Mouse (Mus musculus) mature B cell (primary cell): ENCODE data around the gene Arih2.
"Not testable (repeated sequence)": the region's sequence is repeated elsewhere in the genome, so short reads cannot be mapped to it uniquely, and the experiment has no call there.

Experiments used
- in situ Hi-C: fragments of 300-500 bp; cut with MboI; formaldehyde crosslinking; loops from 2 replicates; pipeline ENCODE4 v1.14.3; 2019

The Arih2 gene

GRCm38 (mm10) chr9:108649561-108650440, 615 bp upstream of the Arih2 start:
- in situ Hi-C loops = no loop called here

- in situ Hi-C loops = no loop called here
These were observed 1.0 kb downstream of the Arih2 start for GRCm38 (mm10) chr9:108648166-108648565.

DNA sequence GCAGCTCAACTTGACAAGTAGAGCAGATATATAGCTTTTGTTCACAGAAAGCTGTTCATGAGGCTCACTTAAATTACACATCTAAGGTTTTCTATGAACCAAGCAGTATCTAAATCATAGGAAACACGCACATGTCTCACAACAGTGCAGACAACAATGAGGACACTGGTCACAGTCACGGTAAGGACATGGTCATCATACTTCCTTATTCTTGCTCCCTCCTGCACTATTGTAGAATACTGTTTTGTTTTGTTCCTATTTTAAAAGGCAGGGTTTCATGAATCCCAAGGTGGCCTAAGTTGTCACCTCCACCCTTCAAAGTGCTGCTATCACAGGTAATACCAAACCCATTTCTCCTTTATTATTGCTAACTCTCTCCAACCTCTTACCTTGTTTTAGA, 9.4 kb downstream of the Arih2 start:
- in situ Hi-C loops = no loop called here

DNA sequence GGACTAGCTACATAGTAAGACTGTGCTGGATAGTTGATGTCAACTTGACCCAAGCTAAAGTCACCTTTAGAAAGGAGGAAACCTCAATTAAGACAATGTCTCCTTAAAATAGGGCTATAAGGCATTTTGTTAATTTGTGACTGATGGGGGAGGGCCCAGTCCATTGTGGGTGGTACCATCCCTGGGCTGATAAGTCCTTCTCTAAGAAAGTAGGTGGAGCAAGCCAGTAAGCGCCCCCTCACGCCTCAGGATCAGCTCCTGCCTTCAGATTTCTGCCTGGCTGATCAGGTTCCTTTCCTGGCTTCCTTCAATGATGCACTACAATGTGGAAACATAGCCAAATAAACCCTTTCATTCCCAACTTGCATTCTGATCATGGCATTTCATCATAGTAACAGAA, 13.8 kb downstream of the Arih2 start:
- in situ Hi-C loops = no loop called here

- in situ Hi-C loops = no loop called here
These were observed 15.3 kb downstream of the Arih2 start for GRCm38 (mm10) chr9:108633846-108634245.

GRCm38 (mm10) chr9:108632375-108632774, 16.8 kb downstream of the Arih2 start:
- in situ Hi-C loops = no loop called here

- in situ Hi-C loops = no loop called here
These were observed 17.4 kb downstream of the Arih2 start for GRCm38 (mm10) chr9:108631631-108632256.

DNA sequence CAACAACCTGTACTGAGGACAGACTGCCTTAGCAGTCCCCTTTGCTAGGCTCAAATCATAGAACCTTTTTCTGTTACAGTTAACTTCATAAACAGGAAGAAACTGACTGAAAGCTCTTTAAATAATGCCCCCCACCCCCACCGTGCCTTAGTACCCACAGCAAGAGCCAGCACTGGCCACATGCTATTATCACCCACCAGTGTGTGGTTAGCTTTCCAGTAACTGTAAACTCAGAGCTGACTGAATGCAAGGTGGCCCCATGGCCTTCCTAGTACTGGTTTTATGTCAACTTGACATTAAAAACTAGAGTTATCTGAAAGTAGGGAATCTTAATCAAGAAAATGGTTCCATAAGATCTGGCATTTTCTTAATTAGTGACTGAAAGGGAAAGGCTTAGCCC, 18.5 kb downstream of the Arih2 start:
- in situ Hi-C loops = no loop called here

GRCm38 (mm10) chr9:108628141-108628540, 21.0 kb downstream of the Arih2 start:
- in situ Hi-C loops = no loop called here

DNA sequence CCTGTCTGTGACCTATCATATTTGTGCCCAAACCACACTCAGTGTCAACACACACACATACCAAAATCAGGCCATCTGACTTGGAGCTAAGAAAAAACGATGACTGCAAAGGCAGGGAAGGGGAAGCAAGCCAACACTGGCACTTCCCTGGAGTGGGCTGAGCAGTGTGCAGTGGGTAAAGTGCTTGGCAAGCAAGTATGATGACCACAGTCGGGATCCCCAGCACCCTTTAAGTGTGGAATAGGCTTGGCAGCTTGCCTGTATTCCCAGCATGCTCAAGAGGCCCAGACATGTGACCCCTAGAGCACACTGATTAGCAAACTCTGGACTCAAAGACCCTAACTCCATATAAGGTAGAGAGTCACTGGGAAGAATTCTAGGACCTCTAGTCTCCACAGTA, 22.7 kb downstream of the Arih2 start:
- in situ Hi-C loops = no loop called here

DNA sequence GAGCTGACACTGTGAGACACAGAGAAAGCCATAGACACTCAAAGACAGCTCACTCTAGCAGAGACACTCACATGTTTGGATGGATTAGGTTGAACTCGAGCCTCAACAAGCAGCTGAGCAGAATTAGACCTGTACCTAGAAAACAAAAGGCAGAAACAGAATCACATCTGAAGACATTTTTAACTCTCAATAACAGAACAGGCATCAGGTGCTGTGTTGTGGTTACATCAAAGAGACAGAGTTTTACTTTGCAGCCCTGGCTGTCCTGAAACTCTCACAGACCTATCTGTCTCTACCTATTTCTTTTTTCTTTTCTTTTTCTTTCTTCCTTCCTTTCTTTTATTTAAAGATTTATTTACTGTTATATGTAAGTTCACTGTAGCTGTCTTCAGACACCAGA, 31.9 kb downstream of the Arih2 start:
- in situ Hi-C loops = no loop called here

DNA sequence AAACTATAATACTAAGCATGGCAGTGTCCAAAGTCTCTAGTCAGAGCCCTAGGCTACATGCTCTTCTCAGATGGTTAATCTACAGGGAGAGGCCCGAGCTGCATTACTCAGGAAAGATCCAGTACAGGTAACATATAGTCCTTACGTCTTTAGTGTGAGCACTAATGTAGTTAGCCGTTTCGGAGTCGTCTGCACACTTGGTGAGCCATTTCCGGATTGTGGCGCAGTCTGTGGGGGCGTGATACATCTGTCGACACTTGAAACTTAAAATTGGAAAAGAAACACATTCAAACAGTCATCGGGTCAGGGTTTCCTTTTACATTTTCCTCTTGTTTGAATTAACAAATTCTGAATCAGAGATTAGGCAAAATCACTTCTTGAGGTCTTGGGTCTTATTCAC, 37.7 kb downstream of the Arih2 start:
- in situ Hi-C loops = no loop called here

DNA sequence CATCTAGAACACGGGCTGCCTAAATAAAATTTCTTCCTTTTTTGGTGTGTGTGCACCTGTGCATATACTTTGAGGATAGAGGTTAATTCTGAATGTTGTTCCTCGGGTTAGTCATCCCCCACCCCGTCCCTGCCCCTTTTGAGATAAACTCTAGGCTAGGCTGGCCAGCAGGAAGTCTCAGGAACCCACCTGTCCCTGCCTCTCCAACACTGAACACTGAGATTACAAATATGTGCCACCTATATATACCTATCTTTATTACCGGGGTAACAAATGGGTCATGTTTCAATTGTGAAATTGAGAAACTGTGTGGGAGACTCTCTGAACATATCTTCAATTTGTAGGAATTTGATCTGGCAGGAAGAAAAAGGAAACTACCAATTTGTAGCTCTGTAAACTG, 40.3 kb downstream of the Arih2 start:
- in situ Hi-C loops = no loop called here

DNA sequence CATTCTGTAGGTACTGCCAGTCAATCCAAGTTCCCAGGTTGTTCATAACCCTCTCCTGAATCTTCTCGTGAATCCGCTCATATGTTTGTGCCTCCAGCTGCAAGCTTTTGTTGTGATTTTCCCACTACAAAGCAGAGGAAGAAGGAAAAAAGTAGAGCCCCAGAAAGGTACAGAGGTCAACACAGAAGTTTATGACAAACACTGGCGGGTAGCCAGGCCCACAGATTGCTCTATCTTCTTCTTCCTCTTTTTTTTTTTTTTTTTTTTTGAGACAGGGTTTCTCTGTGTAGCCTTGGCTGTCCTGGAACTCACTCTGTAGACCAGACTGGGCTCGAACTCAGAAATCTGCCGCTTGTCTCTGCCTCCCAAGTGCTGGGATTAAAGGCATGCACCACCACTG, 41.3 kb downstream of the Arih2 start:
- in situ Hi-C loops = not testable (repeated sequence)

DNA sequence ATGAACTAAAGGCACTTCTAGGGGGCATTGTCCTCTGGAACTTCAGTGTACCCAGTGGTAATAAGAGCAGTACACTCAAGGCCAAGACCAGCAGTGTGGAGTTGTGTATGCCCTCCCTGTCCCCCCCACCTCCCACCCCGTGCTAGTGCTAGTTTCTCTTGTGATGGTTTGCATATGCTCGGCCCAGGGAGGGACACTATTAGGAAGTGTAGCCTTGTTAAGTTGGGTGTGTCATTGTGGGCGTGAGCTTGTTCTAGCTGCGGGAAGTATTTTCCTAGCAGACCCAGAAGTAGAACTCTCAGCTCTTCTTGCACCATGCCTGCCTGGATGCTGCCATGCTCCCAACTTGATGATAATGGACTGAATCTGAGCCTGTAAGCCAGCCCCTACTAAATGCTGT, 47.2 kb downstream of the Arih2 start:
- in situ Hi-C loops = no loop called here

GRCm38 (mm10) chr9:108600011-108600410, 49.2 kb downstream of the Arih2 start:
- in situ Hi-C loops = no loop called here

DNA sequence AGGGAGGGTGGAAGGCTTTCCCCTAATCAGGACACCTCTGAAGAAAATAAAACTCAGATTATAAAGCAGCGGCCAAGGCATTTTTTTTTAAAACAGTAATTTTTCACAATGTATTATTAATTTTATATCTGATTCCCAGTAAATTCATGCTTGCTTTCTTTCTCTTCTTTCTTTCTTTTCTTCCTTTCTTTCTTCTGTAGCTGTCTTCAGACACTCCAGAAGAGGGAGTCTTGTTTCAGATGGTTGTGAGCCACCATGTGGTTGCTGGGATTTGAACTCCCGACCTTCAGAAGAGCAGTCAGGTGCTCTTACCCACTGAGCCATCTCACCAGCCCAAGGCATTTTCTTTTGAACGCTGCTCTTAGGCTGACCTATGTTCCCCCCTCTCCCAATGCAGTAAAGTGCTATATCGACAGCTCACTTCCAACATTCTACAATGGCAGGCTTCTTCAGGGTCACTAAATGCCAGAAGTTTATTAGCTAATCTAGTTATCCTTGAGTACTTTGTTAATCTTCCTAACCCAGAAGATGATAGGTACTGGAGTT, 50.1 kb downstream of the Arih2 start:
- in situ Hi-C loops = no loop called here

DNA sequence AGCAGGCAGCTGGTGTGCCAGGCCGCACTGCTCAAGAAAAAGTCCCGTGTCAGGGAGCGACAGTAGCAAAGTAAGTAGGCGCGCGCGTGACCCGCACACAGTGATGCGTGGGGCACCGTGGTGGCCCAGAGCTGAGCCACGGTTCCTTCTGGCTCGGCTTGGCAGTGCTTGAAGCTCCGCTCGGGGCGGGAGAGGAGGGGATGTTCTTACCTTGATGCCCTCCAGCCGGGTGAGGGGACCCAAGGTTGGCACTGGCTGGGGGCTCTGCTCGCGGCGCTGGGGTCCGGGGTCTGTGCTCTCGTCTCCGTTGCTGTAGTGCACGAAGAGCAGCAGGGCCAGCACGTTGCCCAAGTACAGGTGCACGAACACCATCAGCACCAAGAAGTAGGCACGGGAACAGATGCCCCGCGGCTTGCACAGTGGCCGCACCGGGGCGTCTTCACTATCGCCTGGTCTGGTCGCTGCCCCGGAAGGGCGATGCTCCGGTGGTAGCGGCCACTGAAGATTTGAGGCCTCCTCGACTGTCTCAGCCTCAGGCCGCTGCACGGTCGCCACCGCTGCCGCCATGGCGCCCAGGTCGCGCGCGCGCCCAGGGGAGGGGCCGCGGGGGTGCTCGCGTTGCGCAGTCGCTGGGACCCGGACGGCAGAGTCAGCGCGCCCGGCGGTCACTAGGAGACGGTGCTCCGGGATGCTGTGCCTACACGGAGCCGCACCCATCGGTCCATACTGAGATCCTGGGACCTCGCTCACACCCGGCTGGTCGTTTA, 52.0 kb downstream of the Arih2 start, which contains the start of gene P4htm:
P4htm (minus strand) TSS at position 670 of the 767 bp plus-strand sequence.
- in situ Hi-C loops = no loop called here

DNA sequence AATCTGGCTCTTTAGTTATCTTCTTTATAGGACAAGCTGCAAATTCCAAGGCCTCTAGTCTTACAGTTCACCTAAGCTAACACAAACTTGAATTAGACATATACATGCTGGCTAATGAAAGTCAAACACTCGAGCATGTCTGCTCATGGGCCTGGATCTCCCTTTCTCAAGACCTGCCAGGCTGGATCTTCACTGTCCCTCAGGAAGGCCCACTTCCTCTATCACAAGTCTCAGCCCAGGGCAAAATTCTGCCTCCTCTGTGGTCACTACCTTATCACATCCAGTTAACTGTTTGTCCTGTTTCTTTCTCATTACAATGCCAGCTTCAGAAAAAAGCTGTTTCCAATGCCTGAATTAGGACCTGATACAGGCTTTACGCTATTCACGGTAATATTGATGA, 54.8 kb downstream of the Arih2 start:
- in situ Hi-C loops = no loop called here

DNA sequence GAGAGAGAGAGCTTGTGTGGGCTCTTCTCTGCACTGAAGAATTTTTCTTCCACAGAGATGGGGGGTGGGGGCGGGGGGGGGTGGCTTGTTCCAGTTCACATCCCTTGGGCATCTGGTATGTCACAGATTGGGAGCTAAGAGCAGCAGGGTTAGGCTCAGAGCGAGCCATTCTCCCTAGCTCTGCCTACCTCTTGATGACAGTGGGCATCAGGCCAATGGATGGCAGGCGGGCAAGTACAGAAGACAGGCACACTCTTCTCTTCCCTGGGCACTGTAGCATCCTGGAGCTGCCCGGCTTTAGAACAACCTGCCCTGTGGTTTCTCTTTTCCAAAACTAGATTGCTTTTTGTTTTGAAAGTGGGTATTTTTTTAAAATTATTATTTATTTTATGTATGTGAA, 57.7 kb downstream of the Arih2 start:
- in situ Hi-C loops = no loop called here

DNA sequence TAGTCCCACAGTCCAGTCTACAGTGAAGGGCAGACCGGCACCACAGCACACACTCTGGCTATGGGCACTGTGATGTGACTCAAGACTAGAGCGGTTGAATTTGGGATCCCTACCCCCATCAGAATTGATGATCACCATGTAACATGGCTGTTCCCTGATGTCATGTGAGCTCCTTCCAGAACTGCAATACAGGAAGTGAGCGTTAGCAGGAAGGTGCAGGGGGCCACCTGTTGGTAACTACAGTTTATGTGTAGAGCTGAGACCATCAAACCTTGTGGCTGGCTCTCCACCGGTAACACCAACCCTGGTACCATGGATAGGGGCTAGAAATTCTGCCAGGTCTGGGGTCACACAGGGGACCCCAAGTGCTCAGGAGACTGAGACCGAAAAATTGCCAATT, 60.0 kb downstream of the Arih2 start:
- in situ Hi-C loops = no loop called here

GRCm38 (mm10) chr9:108587571-108588180, 61.5 kb downstream of the Arih2 start:
- in situ Hi-C loops = no loop called here
